Mouse (Mus musculus) midbrain, embryonic 10.5 days (tissue): Measurements from ENCODE around the gene Them4. TPM values are rescaled to one million over a fixed set of nuclear protein-coding genes. Genes with fewer than 3 reads are reported as not detected.

Experiments
- DNase-seq: peaks from one replicate; pipeline ENCODE4 v3.0.0-alpha.2; 2017; ENCODE audit warnings: low spot score
- H3K27ac ChIP-seq: fragments of 300-500 bp; sonication (generic); replicated peaks from 2 replicates; pipeline ENCODE4 v1.5.1; 2016; ENCODE audit warnings: mild to moderate bottlenecking
- H3K27me3 ChIP-seq: fragments of 300-500 bp; sonication (generic); 2 replicates; pipeline ENCODE4 v1.6.1; 2016; ENCODE audit warnings: low read depth, mild to moderate bottlenecking; ENCODE audit not compliant: poor library complexity, severe bottlenecking
- H3K36me3 ChIP-seq: fragments of 300-500 bp; sonication (generic); 2 replicates; pipeline ENCODE4 v1.6.1; 2016; ENCODE audit warnings: mild to moderate bottlenecking, moderate library complexity
- H3K4me1 ChIP-seq: fragments of 300-500 bp; sonication (generic); 2 replicates; pipeline ENCODE4 v1.6.1; 2016
- H3K4me3 ChIP-seq: fragments of 300-500 bp; sonication (generic); 2 replicates; pipeline ENCODE4 v1.5.1; 2016; ENCODE audit warnings: mild to moderate bottlenecking, moderate library complexity
- H3K9me3 ChIP-seq: fragments of 300-500 bp; sonication (generic); replicated peaks from 2 replicates; pipeline ENCODE4 v1.6.1; 2016; ENCODE audit warnings: mild to moderate bottlenecking
- WGBS: fragments of 180-500 bp; shearing (Covaris S2); methylation state at CpG from one replicate; pipeline ENCODE4 v1.1.7; 2016; 5-methylcytosine and 5-hydroxymethylcytosine counted together
- polyA plus RNA-seq: library from polyadenylated mRNA; unstranded; fragments of >200 nt; fragmentation: Nextera tagmentation; extraction: Ambion mirVana; gene quantifications from 2 replicates; pipeline ENCODE4 v1.2.1, GENCODE M21; 2016

The Them4 gene
- polyA plus RNA-seq, 1 experiment from 2014 or later, result 10.4 TPM

- H3K9me3 ChIP-seq, result no peaks in the 10 kb centered on the region
- WGBS, result 68% methylated on average over 1 of the region's 1 CpGs
- no peak for DNase-seq
- H3K36me3 ChIP-seq, result no peaks in the 10 kb centered on the region
- H3K27ac ChIP-seq, result no peak overlapping the region
- H3K4me1 ChIP-seq, result peaks cover 10% of the 10 kb centered on the region; the same call in 1 of the 2 replicates
- H3K27me3 ChIP-seq, result no peaks in the 10 kb centered on the region
- H3K4me3 ChIP-seq, result no peak overlapping the region
Observed at GRCm38 (mm10) chr3:94342552-94342951, 32.7 kb downstream of the Them4 start.

- Histone ChIP-seq H3K4me3 (no peak overlapping the region), H3K36me3 (no peaks in the 10 kb centered on the region), H3K9me3 (no peaks in the 10 kb centered on the region), H3K27me3 (no peaks in the 10 kb centered on the region), H3K4me1 (peaks cover 10% of the 10 kb centered on the region; the same call in 1 of the 2 replicates), H3K27ac (0 out of 2 replicates have a peak overlapping the region, but pooled peaks have one; percentile 20)
- 88% methylated on average over 2 of the region's 2 CpGs for WGBS
- no peak for DNase-seq
Observed at GRCm38 (mm10) chr3:94344182-94344581, 34.3 kb downstream of the Them4 start.

GRCm38 (mm10) chr3:94344897-94345296 is 35.0 kb downstream of the Them4 start:
- no peaks in the 10 kb centered on the region for H3K36me3 ChIP-seq
- no peaks in the 10 kb centered on the region for H3K27me3 ChIP-seq
- peaks cover 10% of the 10 kb centered on the region; the same call in 1 of the 2 replicates for H3K4me1 ChIP-seq
- no peak overlapping the region for H3K27ac ChIP-seq
- H3K4me3 ChIP-seq, result no peak overlapping the region
- no peak for DNase-seq
- WGBS, result 69% methylated on average over 3 of the region's 3 CpGs
- H3K9me3 ChIP-seq, result no peaks in the 10 kb centered on the region

- Histone ChIP-seq H3K27me3 (no peaks in the 10 kb centered on the region), H3K4me3 (no peak overlapping the region), H3K9me3 (no peaks in the 10 kb centered on the region), H3K27ac (no peak overlapping the region), H3K36me3 (no peaks in the 10 kb centered on the region), H3K4me1 (0 out of 2 replicates have a peak, but pooled peaks cover 3% of the 10 kb centered on the region)
- no peak for DNase-seq
- 85% methylated on average over 2 of the region's 2 CpGs for WGBS
Observed at GRCm38 (mm10) chr3:94348146-94348545, 38.3 kb downstream of the Them4 start.

GRCm38 (mm10) chr3:94360812-94361211 is 50.9 kb downstream of the Them4 start:
- Histone ChIP-seq H3K4me1 (peaks cover 23% of the 10 kb centered on the region), H3K27me3 (peaks cover 46% of the 10 kb centered on the region), H3K36me3 (no peaks in the 10 kb centered on the region), H3K9me3 (peaks cover 4% of the 10 kb centered on the region; the same call in 1 of the 2 replicates), H3K4me3 (no peak overlapping the region), H3K27ac (no peak overlapping the region)
- no peak for DNase-seq
- WGBS, result 10% methylated on average over 1 of the region's 1 CpGs

- peak within 1 kb of the TSS; percentile 86 for H3K27ac ChIP-seq
- peaks cover 56% of the 10 kb centered on the region for H3K27me3 ChIP-seq
- DNase-seq, result no peak
- no peaks in the 10 kb centered on the region for H3K36me3 ChIP-seq
- H3K4me3 ChIP-seq, result peak within 1 kb of the TSS; percentile 69
- peaks cover 23% of the 10 kb centered on the region for H3K4me1 ChIP-seq
- WGBS, result 26% methylated on average over 7 of the region's 7 CpGs
- peaks cover 4% of the 10 kb centered on the region; the same call in 1 of the 2 replicates for H3K9me3 ChIP-seq
Observed at GRCm38 (mm10) chr3:94362138-94362537, 52.2 kb downstream of the Them4 start, which contains the start of gene C2cd4d. Gene C2cd4d (plus strand): TSS chr3:94362438.

GRCm38 (mm10) chr3:94363291-94364153 is 53.6 kb downstream of the Them4 start:
- peaks cover 23% of the 10 kb centered on the region for H3K4me1 ChIP-seq
- peak overlapping the region; percentile 69 for H3K4me3 ChIP-seq
- no peaks in the 10 kb centered on the region for H3K36me3 ChIP-seq
- WGBS, result 5% methylated on average over 95 of the region's 97 CpGs
- H3K27ac ChIP-seq, result peak overlapping the region; percentile 86
- peaks cover 56% of the 10 kb centered on the region for H3K27me3 ChIP-seq
- peaks cover 4% of the 10 kb centered on the region; the same call in 1 of the 2 replicates for H3K9me3 ChIP-seq
- DNase-seq, result peak; percentile 70

- H3K27me3 ChIP-seq, result peaks cover 56% of the 10 kb centered on the region
- peak; percentile 62 for DNase-seq
- peak overlapping the region; percentile 86 for H3K27ac ChIP-seq
- H3K4me1 ChIP-seq, result peaks cover 23% of the 10 kb centered on the region
- peak overlapping the region; percentile 69 for H3K4me3 ChIP-seq
- WGBS, result 5% methylated on average over 23 of the region's 23 CpGs
- no peaks in the 10 kb centered on the region for H3K36me3 ChIP-seq
- peaks cover 4% of the 10 kb centered on the region; the same call in 1 of the 2 replicates for H3K9me3 ChIP-seq
Observed at GRCm38 (mm10) chr3:94364154-94364526, 54.3 kb downstream of the Them4 start.

GRCm38 (mm10) chr3:94366761-94367160 is 56.9 kb downstream of the Them4 start:
- Histone ChIP-seq H3K4me3 (no peak overlapping the region), H3K27me3 (peaks cover 54% of the 10 kb centered on the region), H3K36me3 (no peaks in the 10 kb centered on the region), H3K9me3 (peaks cover 4% of the 10 kb centered on the region; the same call in 1 of the 2 replicates), H3K4me1 (peaks cover 25% of the 10 kb centered on the region), H3K27ac (no peak overlapping the region)
- 22% methylated on average over 3 of the region's 3 CpGs for WGBS
- DNase-seq, result peak; percentile 85

- Histone ChIP-seq H3K27me3 (peaks cover 54% of the 10 kb centered on the region), H3K27ac (no peak overlapping the region), H3K4me3 (no peak overlapping the region), H3K9me3 (peaks cover 4% of the 10 kb centered on the region; the same call in 1 of the 2 replicates), H3K36me3 (no peaks in the 10 kb centered on the region), H3K4me1 (peaks cover 23% of the 10 kb centered on the region)
- no peak for DNase-seq
- 84% methylated on average over 6 of the region's 6 CpGs for WGBS
Observed at GRCm38 (mm10) chr3:94367511-94367910, 57.6 kb downstream of the Them4 start.

GRCm38 (mm10) chr3:94368631-94369030 is 58.7 kb downstream of the Them4 start:
- Histone ChIP-seq H3K27me3 (peaks cover 54% of the 10 kb centered on the region), H3K4me3 (no peak overlapping the region), H3K4me1 (peaks cover 28% of the 10 kb centered on the region), H3K36me3 (no peaks in the 10 kb centered on the region), H3K27ac (no peak overlapping the region), H3K9me3 (no peaks in the 10 kb centered on the region)
- no peak for DNase-seq
- WGBS, result 71% methylated on average over 6 of the region's 6 CpGs

- Histone ChIP-seq H3K4me1 (peaks cover 28% of the 10 kb centered on the region), H3K4me3 (no peak overlapping the region), H3K9me3 (no peaks in the 10 kb centered on the region), H3K27ac (no peak overlapping the region), H3K36me3 (no peaks in the 10 kb centered on the region), H3K27me3 (peaks cover 53% of the 10 kb centered on the region)
- no peak for DNase-seq
- 61% methylated on average over 2 of the region's 2 CpGs for WGBS
Observed at GRCm38 (mm10) chr3:94369709-94370108, 59.8 kb downstream of the Them4 start.

- Histone ChIP-seq H3K27me3 (peaks cover 45% of the 10 kb centered on the region), H3K9me3 (no peaks in the 10 kb centered on the region), H3K27ac (0 out of 2 replicates have a peak overlapping the region, but pooled peaks have one; percentile 28), H3K4me3 (no peak overlapping the region), H3K4me1 (peaks cover 28% of the 10 kb centered on the region), H3K36me3 (no peaks in the 10 kb centered on the region)
- 4% methylated on average over 11 of the region's 11 CpGs for WGBS
- DNase-seq, result no peak
Observed at GRCm38 (mm10) chr3:94371637-94372036, 61.7 kb downstream of the Them4 start.
